Mouse (Mus musculus): ENCODE data around the gene Eya2.

- TF ChIP-seq POLR2A (IDR thresholded peaks at IDR 0.05; ENCODE audit: borderline replicate concordance, control insufficient read depth, low read depth, low read length), result no peak
- TF ChIP-seq CTCF (IDR thresholded peaks at IDR 0.05; ENCODE audit: control insufficient read depth, insufficient read depth, low read length), result no peak
Measured at GRCm38 (mm10) chr2:165652281-165652680, 57.4 kb downstream of the Eya2 start.
